Mouse (Mus musculus): ENCODE results near the gene Vps41. TPM values are rescaled to one million over a fixed set of nuclear protein-coding genes. Genes with fewer than 3 reads are reported as not detected.

The Vps41 gene
- polyA plus RNA-seq, 1 experiment from 2014 or later = 34.5 TPM

DNA sequence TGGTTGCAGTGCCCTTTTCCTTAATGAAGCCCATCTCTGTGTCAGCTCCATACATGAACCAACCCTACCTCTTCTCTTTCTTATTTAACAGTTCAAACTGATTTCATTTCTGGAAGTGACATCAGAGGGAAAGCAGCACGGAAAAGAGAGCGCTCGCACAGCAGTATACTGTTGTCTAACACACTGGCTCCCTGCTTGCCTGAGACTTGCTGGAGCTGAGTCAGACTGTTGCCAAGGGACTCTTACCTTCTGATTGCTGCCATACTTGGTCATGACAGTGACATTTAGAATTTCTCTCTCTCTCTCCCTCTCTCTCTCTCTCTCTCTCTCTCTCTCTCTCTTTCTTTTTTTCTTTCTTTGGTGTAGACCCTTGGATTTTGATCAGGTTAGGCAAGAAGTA, 142.3 kb downstream of the Vps41 start:
- no peak for DNase-seq (ENCODE audit: low spot score)
- ATAC-seq = no peak
- no peaks in the 10 kb centered on the region for H3K9me3 ChIP-seq (ENCODE audit: low read length)
- H3K9ac ChIP-seq (replicated peaks; ENCODE audit: low read depth) = no peak overlapping the region
- H3K4me2 ChIP-seq (replicated peaks; ENCODE audit: low read depth, low read length) = no peak overlapping the region
- no peak overlapping the region for H3K4me3 ChIP-seq (ENCODE audit: low read depth, low read length)
- H3K4me1 ChIP-seq (ENCODE audit: insufficient read depth, low read depth, low read length) = no peaks in the 10 kb centered on the region
- 90% methylated on average over 3 of the region's 3 CpGs for WGBS
- no peaks in the 10 kb centered on the region for H3K27me3 ChIP-seq (replicated peaks; ENCODE audit: insufficient read depth, low read length)
- H3K27ac ChIP-seq (ENCODE audit: low read length) = no peak overlapping the region
- H3K36me3 ChIP-seq (ENCODE audit: insufficient read depth, low read length) = no peaks in the 10 kb centered on the region
- TF ChIP-seq CTCF (IDR thresholded peaks at IDR 0.05) (no peak), EP300 (IDR thresholded peaks at IDR 0.05) (no peak)

DNA sequence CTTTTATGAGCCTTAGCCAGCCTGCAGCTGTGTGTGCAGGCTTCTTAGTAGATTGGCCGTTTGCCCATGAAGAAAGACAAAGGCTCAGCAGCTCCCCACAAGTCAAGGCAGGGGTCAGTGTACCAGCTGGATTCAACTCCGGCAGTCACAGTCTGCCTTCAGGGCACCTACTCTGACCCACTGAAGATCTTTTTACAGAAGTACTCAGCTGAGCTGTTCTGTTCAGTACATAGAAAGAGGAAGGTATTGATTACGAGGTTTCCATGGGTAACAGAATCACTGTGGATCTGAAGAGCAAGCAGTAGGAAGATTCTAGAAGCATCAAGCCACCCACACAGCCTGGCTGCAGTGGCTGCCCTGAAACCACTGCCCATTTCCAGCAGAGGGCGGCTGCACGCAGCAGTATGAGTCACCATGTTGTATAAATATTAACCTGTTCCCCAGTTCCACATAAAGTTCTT, 151.0 kb downstream of the Vps41 start:
- H3K4me1 ChIP-seq (ENCODE audit: insufficient read depth, low read depth, low read length) = peaks cover 4% of the 10 kb centered on the region; the same call in 1 of the 2 replicates
- H3K36me3 ChIP-seq (ENCODE audit: insufficient read depth, low read length) = no peaks in the 10 kb centered on the region
- no peak overlapping the region for H3K27ac ChIP-seq (ENCODE audit: low read length)
- TF ChIP-seq EP300 (IDR thresholded peaks at IDR 0.05) (no peak), CTCF (IDR thresholded peaks at IDR 0.05) (peak; percentile 73)
- H3K9me3 ChIP-seq (ENCODE audit: low read length) = no peaks in the 10 kb centered on the region
- H3K4me2 ChIP-seq (replicated peaks; ENCODE audit: low read depth, low read length) = no peak overlapping the region
- H3K27me3 ChIP-seq (replicated peaks; ENCODE audit: insufficient read depth, low read length) = no peaks in the 10 kb centered on the region
- H3K9ac ChIP-seq (replicated peaks; ENCODE audit: low read depth) = no peak overlapping the region
- peak; percentile 68 for DNase-seq (ENCODE audit: low spot score)
- ATAC-seq = peak; percentile 76
- H3K4me3 ChIP-seq (ENCODE audit: low read depth, low read length) = no peak overlapping the region
- 28% methylated on average over 5 of the region's 5 CpGs for WGBS

DNA sequence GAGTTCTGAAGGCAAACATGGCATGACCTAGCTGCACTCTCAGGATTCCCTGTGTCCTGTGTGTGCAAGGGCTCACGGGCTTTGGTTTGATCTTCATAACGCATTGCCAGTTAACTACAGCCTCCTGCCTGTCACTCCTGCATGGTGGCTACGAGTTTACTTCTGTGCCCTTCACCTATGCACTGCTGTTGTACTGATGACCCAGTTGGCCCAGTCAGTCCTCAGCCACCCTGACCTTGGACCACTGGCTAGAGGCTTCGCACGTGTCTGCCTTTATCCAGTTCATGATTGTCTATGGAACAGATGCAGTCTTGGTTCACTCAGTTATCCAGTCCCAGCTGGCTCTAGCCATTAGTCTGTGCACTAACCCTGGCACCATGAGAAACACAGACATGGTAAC, 151.7 kb downstream of the Vps41 start:
- H3K4me1 ChIP-seq (ENCODE audit: insufficient read depth, low read depth, low read length) = peaks cover 4% of the 10 kb centered on the region; the same call in 1 of the 2 replicates
- no peaks in the 10 kb centered on the region for H3K36me3 ChIP-seq (ENCODE audit: insufficient read depth, low read length)
- no peak overlapping the region for H3K4me3 ChIP-seq (ENCODE audit: low read depth, low read length)
- 88% methylated on average over 5 of the region's 5 CpGs for WGBS
- no peaks in the 10 kb centered on the region for H3K27me3 ChIP-seq (replicated peaks; ENCODE audit: insufficient read depth, low read length)
- H3K4me2 ChIP-seq (replicated peaks; ENCODE audit: low read depth, low read length) = no peak overlapping the region
- no peak overlapping the region for H3K9ac ChIP-seq (replicated peaks; ENCODE audit: low read depth)
- TF ChIP-seq CTCF (IDR thresholded peaks at IDR 0.05) (no peak), EP300 (IDR thresholded peaks at IDR 0.05) (no peak)
- no peak overlapping the region for H3K27ac ChIP-seq (ENCODE audit: low read length)
- DNase-seq (ENCODE audit: low spot score) (no peak), ATAC-seq (no peak)
- H3K9me3 ChIP-seq (ENCODE audit: low read length) = no peaks in the 10 kb centered on the region

DNA sequence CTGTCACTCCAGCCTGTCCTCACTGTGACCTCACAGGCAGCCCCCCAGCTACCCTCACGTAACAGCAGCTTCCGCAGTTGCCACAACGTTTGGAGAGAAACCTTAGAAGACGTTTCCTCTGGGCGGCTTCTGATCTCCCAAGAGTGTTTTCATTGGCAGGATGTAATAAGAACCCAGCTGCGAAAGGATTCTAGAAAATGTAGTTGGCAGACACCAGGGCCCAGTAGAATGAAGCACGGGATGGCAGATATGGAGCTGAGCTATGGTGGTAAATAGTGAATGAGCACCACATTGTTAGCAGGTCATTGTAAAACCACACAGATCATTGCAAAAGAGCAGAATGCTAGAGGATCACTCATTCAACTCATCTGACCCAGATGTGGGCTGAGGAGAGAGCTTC, 158.2 kb downstream of the Vps41 start:
- Histone ChIP-seq H3K9me3 (ENCODE audit: low read length) (no peaks in the 10 kb centered on the region), H3K4me2 (replicated peaks; ENCODE audit: low read depth, low read length) (no peak overlapping the region), H3K4me3 (ENCODE audit: low read depth, low read length) (no peak overlapping the region), H3K27ac (ENCODE audit: low read length) (no peak overlapping the region), H3K27me3 (replicated peaks; ENCODE audit: insufficient read depth, low read length) (no peaks in the 10 kb centered on the region), H3K9ac (replicated peaks; ENCODE audit: low read depth) (no peak overlapping the region), H3K36me3 (ENCODE audit: insufficient read depth, low read length) (no peaks in the 10 kb centered on the region), H3K4me1 (ENCODE audit: insufficient read depth, low read depth, low read length) (no peaks in the 10 kb centered on the region)
- no peak for ATAC-seq
- no peak for TF ChIP-seq EP300 (IDR thresholded peaks at IDR 0.05)
- no peak for TF ChIP-seq CTCF (IDR thresholded peaks at IDR 0.05)
- 24% methylated on average over 7 of the region's 7 CpGs for WGBS
- DNase-seq (ENCODE audit: low spot score) = no peak

DNA sequence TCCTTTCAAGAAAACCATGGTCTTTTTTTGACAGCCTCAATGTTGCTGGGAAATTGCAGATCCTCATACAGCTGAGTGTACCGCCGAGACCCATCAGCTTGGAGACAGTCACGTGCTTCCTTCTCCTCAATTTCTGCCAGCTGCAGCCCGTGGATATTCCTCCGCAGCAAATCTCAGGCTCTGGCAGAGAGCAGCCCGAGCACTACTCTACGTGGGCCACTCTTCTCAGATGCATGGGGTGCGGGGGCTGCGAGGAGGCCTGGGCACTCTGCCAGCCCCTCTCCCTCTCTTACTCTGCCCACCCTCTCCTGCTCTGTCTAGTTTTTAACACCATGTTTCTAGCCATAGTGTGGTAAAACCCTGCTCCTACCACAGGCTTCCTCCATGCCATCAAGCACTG, 175.8 kb downstream of the Vps41 start:
- Histone ChIP-seq H3K9me3 (ENCODE audit: low read length) (no peaks in the 10 kb centered on the region), H3K27me3 (replicated peaks; ENCODE audit: insufficient read depth, low read length) (no peaks in the 10 kb centered on the region), H3K9ac (replicated peaks; ENCODE audit: low read depth) (no peak overlapping the region), H3K4me3 (ENCODE audit: low read depth, low read length) (no peak overlapping the region), H3K27ac (ENCODE audit: low read length) (no peak overlapping the region), H3K4me1 (ENCODE audit: insufficient read depth, low read depth, low read length) (no peaks in the 10 kb centered on the region), H3K36me3 (ENCODE audit: insufficient read depth, low read length) (no peaks in the 10 kb centered on the region), H3K4me2 (replicated peaks; ENCODE audit: low read depth, low read length) (no peak overlapping the region)
- ATAC-seq = no peak
- WGBS = 39% methylated on average over 9 of the region's 9 CpGs
- DNase-seq (ENCODE audit: low spot score) = no peak
- TF ChIP-seq EP300 (IDR thresholded peaks at IDR 0.05) (no peak), CTCF (IDR thresholded peaks at IDR 0.05) (no peak)

DNA sequence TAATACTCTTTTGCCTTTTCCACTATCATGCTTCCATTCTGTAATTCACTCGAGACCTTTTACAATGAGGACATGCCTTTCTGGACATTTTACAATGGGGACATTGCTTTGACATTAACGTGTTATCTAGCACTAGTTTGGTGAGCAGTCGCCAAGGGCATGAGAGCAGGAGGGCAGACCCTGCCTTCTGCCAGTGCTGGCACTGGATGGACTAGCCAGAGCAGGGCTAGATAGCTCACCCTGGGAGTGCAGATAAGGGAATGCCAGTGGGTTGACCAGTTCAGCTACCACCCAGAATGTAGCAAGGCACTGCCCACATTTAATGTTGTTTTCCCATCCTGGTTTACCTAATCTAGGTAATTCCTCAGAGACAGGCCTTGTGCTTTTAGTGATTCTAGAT, 179.7 kb downstream of the Vps41 start:
- no peak for TF ChIP-seq EP300 (IDR thresholded peaks at IDR 0.05)
- no peak for TF ChIP-seq CTCF (IDR thresholded peaks at IDR 0.05)
- H3K9me3 ChIP-seq (ENCODE audit: low read length) = no peaks in the 10 kb centered on the region
- ATAC-seq = no peak
- no peak overlapping the region for H3K4me2 ChIP-seq (replicated peaks; ENCODE audit: low read depth, low read length)
- no peaks in the 10 kb centered on the region for H3K36me3 ChIP-seq (ENCODE audit: insufficient read depth, low read length)
- no peak overlapping the region for H3K4me3 ChIP-seq (ENCODE audit: low read depth, low read length)
- H3K4me1 ChIP-seq (ENCODE audit: insufficient read depth, low read depth, low read length) = no peaks in the 10 kb centered on the region
- 84% methylated on average over 3 of the region's 3 CpGs for WGBS
- H3K27ac ChIP-seq (ENCODE audit: low read length) = no peak overlapping the region
- no peaks in the 10 kb centered on the region for H3K27me3 ChIP-seq (replicated peaks; ENCODE audit: insufficient read depth, low read length)
- DNase-seq (ENCODE audit: low spot score) = no peak
- no peak overlapping the region for H3K9ac ChIP-seq (replicated peaks; ENCODE audit: low read depth)

DNA sequence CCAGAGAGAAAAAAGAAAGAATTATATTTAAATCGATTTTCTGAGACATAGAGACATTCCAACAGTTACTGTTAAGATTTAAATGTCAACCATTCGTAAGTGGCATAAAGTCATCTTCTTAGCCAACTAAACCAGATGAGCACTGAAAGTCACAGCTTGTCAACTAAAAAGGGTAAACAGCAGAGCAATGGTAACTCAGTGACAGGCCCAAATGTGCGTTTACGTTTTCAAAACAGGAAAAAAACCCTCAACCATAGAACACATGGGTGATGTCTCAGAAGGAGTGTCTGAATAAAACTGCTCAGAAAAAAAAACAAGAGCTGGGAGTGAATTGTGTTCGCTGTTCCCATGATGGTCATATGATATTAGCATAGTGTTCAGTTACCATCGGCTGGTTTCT, 186.5 kb downstream of the Vps41 start:
- Histone ChIP-seq H3K4me3 (ENCODE audit: low read depth, low read length) (no peak overlapping the region), H3K27ac (ENCODE audit: low read length) (no peak overlapping the region), H3K27me3 (replicated peaks; ENCODE audit: insufficient read depth, low read length) (no peaks in the 10 kb centered on the region), H3K9me3 (ENCODE audit: low read length) (no peaks in the 10 kb centered on the region), H3K4me2 (replicated peaks; ENCODE audit: low read depth, low read length) (no peak overlapping the region), H3K4me1 (ENCODE audit: insufficient read depth, low read depth, low read length) (no peaks in the 10 kb centered on the region), H3K9ac (replicated peaks; ENCODE audit: low read depth) (no peak overlapping the region), H3K36me3 (ENCODE audit: insufficient read depth, low read length) (no peaks in the 10 kb centered on the region)
- no peak for TF ChIP-seq CTCF (IDR thresholded peaks at IDR 0.05)
- TF ChIP-seq EP300 (IDR thresholded peaks at IDR 0.05) = no peak
- DNase-seq (ENCODE audit: low spot score) (no peak), ATAC-seq (no peak)
- 74% methylated on average over 6 of the region's 6 CpGs for WGBS

All from lung, postnatal 0 days (tissue).